Mouse (Mus musculus) liver, adult (tissue): ENCODE measurements at regions not wholly inside any gene's neighbourhood (a gene's known extent, or its start where the extent isn't known, plus 50 kb on each side); places are given as distances from the start of the nearest gene placed in this dataset.

Source experiments
- GATA4 ChIP-seq: IDR thresholded peaks from 2 replicates; pipeline ENCODE4 v1.6.1; 2014; ENCODE audit warnings: mild to moderate bottlenecking, low read length; ENCODE audit not compliant: insufficient replicate concordance

DNA sequence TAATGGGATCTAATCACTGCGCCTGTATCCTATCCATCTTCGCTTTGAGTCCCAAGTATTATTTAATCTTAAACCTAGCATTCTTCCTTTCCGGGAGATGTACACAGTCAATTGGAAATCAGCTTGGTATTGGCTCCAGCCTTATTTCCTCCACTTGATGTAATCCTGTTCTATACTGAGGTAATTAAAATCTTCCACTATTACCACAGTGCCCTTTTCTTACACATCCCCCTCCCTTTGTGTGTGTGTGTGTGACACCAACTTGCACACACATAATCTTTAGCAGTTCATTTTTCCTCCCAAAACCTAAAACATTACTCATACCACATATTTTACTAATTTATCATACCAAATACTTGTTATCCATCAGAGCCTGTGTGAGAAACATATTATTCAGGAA is 90.3 kb upstream of the Cxxc4 start:
- no peak for TF ChIP-seq GATA4

DNA sequence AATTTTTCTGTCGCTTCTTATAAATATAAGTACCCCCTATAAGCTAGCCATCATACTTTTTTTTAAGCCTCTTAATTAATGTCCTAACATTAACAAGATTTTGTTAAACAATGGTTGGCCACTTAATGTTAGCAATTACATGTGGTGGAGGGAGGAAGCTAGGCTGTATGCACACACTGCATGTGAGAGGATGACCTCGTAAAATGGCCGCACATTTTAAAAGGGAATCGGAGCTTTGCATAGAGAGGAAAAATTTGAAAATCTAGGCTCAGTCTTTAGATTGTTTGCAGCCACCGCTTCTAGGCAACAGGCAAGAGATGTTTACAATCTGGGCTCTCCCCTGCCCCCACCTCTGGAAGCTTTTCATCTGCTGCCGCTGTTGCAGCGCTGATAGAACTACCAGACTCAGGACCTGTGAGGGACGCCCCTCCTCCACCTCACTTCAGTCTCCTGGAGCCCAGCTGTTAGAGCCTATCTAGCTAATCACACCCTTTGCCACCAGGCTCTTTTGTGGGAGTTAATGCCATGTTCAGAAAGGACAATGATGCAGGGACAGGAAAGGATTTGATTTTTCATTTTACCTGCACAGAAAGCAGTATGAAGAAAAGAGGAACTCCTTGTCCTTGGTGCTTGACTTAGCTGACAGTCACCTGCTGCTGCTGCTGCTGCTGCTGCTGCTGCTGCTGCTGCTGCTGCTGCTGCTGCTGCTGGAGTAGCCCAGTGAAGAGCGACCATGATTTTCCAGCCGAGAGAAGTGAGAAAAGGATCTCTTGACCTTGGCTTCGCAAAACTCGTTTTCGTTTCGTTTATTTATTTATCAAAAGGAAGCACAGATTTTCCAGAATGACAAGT is 89.7 kb upstream of the Cxxc4 start:
- TF ChIP-seq GATA4 = no peak

DNA sequence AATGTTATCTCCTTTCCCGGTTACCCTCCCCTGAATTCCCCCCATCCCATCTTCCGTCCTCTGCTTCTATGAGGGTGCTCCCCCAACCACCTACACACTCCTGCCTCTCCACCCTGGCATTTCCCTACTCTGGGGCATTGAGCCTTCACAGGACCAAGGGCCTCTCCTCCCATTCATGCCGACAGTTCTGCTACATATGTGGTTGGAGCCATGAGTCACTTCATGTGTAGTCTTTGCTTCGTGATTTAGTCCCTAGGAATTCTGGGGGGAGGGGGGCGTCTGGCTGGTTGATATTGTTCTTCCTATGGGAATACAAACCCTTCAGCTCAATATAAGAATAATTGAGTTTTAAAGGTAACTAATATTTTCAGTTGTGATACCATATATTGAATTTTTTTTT is 74.0 kb upstream of the Cxxc4 start:
- no peak for TF ChIP-seq GATA4

DNA sequence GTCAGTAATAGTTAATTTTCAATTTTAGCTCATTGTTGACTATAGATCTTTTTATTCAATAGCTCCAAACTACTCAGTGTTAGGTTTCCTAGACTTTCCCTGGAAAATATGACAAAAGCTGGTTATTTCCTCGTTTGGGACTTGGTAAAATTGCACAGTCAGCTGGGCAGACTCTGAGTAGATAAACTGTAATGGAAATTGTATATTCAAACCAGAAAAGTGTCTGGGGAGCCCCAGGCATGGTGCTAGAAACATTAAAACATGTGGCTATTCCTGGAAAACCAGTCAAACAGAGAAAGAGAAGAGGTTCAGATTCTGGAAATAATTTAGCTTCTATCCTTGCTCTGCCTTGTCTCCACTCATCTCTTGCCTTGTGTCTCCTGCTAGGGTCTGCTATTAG is 66.4 kb upstream of the Cxxc4 start:
- no peak for TF ChIP-seq GATA4

DNA sequence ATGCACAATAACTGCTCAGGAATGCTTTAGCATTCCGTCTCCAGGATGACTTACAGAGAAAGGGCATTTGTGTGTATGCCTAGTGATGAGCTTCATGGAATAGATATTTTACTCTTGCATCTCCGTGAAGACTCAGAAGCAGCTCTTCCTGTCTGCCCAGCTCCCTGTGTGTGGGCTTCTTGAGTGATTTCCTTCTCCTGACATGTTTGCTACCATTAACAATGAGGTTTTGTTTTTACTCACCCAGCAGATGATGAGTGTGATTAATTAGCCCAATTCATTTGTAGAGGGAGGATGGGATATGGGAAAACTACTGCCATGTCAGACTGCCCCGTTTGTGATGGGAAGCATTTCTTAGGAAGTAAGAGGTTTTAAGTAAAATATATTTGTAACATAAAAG is 63.9 kb upstream of the Cxxc4 start:
- TF ChIP-seq GATA4 = no peak

DNA sequence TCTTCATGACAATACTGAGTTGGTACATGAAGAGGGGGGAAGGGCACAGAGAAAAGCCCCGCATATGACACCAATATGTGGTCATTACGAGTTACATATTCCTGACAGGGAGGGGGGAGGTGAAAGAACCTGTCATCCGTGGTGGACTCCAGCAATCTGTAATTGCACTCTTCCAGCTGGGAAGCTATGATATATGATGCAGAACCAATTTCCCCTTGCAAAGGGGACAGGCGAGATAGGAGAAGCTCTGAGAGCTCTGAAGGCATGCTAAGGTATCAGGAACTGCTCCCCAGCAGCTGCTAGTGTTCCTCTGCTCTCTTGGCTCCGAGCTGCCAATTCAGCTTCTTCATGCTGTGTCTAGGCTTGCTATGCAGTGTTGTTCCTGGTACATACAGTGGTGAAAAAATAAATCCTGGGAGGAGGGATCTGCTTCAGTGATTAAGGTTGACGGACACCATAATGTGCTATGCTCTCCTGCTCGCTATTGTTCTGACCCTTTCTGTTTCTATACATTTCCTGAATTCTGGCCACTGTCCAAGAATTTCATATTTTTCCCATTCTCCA is 57.7 kb upstream of the Cxxc4 start:
- TF ChIP-seq GATA4 = no peak

DNA sequence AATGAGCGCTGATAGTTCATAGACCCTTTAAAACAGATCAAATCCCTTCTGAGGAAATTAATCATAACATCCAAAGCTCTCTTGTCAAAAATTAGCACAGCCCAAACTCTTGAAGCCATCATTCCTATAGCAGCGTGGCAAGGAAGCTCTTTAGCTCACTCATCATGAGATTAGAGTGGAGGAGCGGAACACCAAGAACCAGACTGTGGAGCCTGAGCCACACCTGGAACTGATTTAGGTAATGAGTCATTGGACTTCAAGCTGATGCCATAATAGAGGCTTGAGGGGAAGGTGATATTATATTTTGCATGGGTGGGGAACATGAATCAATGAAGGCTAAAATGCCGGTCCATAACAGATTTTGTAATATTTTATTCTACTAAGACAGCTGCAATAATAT is 52.2 kb upstream of the Cxxc4 start:
- no peak for TF ChIP-seq GATA4
